Mouse (Mus musculus) kidney, adult 8-10 months (tissue): ENCODE measurements at regions not wholly inside any gene's neighbourhood (a gene's known extent, or its start where the extent isn't known, plus 50 kb on each side); places are given as distances from the start of the nearest gene placed in this dataset.

Source experiments
- DNase-seq, 2 experiments: peaks; one replicate each; pipeline ENCODE4 v3.0.0; 2022

DNA sequence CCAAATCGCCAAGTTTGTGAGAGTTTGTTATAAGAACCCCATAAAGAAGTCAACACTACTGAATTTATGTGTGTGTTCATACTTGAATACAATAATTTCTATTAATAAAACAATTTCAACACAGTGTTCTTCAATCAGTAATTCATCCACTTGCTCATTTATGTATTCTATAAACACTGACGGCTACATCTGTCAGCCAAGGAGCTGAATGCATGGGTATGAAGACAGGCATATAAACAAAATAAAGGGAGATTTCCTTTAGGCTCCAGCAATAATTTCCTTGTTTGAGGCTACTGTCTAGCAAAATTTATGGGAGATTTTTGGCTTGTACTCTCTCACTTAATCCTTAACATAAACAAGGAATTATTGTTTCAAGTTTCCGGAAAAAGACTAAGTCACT lies 502.9 kb downstream of the Nedd1 start:
- no peak for DNase-seq

DNA sequence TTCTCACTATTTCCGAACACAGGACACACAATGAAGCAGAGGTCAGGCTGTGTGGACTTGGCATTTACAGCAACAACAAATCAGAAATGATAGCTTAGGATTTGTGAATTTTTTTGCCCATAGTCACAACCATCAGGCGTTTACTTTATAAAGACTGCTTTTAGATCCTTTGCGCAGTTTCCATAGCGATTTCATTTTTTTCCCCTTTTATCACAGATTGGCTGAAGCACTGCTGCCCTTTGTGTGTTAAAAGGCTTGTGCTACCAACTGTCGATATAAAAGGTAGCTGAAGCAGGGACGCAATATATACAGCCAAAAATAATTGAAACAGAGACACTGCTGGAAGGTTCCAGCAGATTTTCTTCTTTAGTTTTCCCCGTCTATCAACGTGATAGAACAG lies 551.4 kb downstream of the Nedd1 start:
- DNase-seq = no peak

DNA sequence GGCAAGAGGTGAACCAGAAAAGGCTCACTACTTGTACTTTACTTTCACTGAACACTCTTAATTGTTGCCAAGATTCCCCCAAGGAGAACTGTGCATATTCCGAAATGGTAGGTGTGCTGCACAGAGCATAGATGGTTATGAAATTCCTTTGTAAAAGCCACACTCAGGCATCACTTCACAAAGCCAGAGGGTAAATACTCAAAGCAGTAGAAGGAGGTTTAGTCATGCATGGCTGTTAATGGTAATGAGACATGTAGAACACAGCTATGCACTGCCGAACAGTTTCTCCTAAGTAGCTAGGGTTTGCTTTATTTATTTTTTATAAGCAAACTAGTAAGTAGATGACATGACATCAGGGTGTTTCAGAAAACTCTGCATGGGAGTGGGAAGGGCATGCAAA lies 556.2 kb downstream of the Nedd1 start:
- DNase-seq = no peak

DNA sequence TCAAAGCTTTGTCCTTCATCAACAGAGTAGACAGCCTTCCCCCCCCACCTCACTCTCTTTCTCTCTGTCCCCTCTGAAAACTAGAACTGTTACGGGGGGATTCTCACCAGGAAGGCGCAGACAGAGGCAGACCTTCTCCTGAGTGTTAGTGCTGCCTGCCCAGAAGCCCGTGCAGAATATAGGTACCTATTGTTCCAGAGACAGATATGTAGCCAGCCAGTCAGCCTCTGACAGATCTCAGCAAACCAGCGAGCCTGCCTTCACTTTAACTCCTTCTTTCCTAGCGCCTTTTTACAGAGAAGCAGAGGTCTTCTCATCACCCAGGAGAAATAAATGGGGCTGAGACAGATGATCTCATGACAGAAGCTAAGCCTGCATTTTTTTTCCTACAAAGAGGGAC lies 557.2 kb downstream of the Nedd1 start:
- DNase-seq = no peak

DNA sequence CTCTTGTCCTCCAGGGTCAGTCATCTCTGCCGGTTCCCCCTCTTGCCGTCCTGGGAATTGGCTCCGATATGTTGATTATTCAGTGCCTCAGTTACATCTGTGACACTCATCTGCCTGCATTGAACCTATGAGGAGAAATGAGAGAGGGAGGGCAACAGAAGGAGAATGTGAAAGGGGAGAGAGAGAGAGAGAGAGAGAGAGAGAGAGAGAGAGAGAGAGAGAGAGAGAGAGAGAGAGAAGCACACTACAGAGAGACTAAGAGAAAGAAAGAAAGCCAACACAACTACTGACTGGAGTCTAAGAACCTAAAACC lies 557.6 kb downstream of the Nedd1 start:
- DNase-seq = no peak

DNA sequence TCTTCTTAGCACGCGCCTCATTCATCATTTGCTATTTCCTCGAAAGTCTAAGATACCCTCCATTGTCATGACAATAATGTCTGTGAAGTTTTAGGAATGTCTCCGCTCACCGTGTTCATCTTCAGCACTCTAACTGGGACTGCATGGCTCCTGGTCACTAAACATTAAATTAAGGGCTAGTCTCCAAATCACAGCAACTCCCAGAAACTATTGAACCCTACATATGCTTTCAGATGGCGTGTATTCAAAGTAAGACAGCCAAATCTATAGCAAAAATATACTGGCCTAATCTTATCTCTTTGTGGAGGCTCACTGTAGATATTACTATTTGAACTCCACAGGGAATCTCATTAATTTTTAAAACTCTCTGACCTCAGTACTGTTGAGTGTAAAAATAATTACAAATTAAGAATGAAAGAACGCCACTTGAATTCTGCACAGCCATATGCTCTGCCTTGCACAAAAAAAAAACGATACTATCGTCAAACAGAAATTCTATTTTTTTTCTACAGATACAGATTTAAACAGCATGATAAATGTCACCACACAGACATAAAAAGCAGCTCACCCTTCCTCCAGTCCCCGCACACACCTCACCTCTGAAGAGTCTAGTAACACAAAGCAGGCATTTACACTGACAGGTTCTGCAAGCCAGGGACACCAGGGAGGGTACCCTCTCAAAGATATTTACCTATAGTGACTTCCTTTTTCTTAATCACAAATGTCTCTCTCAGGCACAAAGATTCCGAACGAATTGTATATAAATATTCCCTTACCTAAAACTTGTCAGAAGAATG lies 558.2 kb downstream of the Nedd1 start:
- no peak for DNase-seq

DNA sequence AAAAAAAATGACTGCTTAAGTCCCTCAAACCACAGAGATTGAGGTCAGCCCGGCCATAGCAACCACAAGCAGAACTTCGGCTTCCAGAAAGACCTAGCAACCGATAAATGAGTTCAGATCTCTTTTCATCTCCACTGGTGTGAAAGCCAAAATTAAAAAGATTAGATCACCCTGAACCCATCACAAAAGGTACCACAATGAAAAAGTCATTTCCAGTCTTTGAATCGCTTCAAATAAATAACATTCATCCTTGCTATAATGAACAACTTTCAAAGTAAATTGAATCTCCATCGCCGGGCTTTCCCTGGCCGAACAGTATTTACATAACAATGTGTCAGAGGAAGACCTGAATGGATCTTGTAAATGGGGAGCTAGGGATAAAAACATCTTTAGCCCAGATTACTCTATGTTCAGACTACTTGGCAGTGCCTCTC lies 559.1 kb downstream of the Nedd1 start:
- DNase-seq = no peak

DNA sequence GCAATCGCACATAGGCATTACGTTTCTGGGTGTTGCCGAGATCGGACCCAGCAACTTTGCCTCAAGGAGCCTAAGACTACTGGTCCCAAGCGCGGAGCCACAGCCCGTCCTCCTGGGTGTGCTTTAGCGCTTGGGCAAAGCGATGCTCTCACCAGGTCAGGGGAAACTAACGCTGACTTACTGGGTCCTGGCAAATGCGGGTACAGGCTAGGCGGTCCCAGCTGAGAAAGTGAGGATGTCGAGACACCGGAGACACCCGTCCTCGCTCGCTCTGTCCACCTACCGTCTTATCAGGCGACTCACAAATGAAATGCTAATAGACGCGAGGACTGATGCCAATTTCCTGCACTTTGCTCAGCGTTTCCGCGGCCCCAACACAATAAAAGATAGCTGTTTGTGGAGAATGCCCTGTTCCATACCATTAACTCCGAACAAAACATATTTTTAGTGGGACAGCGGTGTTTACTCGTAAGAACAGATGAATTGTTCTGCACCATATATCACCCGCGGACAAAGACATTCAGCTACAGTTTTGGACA lies 559.7 kb downstream of the Nedd1 start:
- no peak for DNase-seq

DNA sequence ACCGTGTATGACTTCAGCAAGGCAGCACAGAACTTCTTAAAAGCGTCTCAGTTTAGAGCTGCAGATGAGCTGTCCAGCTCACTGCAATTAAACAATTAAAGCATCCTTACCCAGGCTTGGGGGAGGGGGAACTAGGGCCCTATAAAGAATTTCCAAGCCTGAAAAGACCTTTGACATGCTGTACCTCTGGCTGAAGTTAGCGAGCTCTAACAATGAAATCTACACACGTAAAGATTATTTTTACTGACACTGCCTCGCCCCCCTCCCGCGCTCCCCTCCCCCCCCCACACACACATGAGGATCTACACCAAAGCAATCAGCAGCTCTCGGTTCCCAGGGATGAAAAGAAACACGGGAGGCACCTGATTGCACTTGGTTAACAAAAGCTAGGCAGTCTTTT lies 560.7 kb downstream of the Nedd1 start:
- DNase-seq = no peak

DNA sequence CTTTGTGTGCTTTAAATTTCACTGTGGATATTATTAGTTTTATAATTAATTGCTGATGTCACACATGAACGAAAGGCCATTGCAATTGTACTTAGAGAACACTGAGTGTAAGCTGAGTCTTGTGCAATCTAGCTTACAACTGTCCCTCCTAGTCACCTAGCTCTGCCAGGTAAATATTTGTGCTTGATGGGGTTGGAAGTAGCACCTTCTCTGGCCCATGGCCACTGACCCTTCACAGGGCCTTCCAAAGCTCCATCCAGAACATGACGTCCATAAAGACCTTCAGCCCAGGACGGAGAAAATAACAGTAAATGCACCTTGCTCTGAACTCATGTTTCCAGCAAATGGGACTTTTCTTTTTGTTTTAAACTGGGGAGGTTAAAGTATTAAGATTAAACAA lies 576.0 kb downstream of the Nedd1 start:
- no peak for DNase-seq

DNA sequence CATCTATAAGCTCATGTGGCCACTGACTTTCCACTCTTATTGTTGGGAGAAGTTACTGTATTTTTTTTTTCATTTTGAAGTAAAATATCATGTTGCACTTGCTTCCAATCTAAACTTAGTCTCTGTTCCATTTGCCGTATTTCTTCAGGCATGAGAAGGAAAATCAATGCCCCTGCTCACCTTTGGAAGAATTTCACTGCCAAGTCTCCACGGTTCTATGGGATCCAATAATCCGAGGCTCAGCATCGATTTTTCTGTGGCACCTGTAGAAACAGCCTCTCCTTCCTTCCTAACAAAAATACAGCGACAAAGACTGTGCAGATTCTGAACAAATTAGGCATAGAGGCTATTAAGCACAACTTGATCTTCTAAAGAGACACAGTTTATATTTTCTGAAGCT lies 586.7 kb downstream of the Nedd1 start:
- DNase-seq = no peak

DNA sequence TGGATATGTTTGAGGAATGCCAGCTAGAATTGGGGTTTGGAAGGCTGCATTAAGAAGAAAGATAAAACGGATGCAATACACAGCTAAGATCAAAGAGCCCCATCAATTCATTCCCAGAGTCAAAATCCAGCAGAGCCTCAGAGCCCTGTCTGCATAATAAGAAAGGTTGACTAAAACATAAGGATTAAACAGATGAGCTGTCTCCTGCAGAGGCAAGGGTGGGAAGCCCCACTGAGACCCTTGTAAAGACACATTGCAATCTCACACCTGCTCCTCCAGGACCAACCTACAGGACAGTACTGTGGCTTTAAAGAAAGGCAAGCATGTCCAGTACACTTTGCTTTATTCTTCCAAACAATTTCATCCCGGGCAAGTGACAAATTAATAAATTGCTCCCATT lies 609.4 kb downstream of the Nedd1 start:
- no peak for DNase-seq

DNA sequence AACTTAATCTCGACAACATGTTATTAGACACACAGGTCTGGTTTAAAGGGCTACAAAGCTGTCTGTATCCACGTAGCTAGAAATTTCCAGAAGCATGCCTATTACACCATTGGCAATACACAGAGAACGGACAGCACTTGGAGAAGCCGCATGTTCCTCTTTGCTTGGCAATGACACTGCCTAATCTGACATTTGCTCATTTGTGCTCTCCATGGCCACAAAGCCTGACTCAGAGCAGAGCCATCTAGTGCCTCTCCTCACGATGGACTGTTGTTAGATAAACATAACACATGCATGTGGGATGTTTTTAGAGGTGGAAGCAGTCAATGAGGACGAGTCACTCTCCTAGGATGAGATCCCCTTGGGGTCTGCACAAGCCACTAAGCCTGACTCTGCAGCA lies 615.9 kb downstream of the Nedd1 start:
- DNase-seq = no peak

DNA sequence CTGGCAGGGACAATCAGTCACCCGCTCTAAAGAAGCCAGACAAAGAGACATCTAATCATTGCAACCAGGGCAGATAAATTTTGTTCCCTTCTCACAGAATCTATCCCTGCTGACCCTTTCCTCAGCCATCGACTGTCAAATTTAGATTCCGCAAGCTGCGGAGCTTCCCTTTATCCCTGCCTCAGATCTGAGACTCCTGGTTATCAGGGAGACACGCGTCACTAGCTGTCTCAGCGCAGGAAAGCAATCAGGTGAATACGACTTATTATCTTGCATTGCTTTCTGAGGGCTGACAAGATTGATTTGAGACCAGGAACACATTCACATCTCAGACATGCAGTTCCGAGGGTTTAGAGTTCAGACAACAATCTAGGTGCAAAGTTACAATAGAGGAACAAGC lies 618.3 kb downstream of the Nedd1 start:
- no peak for DNase-seq

DNA sequence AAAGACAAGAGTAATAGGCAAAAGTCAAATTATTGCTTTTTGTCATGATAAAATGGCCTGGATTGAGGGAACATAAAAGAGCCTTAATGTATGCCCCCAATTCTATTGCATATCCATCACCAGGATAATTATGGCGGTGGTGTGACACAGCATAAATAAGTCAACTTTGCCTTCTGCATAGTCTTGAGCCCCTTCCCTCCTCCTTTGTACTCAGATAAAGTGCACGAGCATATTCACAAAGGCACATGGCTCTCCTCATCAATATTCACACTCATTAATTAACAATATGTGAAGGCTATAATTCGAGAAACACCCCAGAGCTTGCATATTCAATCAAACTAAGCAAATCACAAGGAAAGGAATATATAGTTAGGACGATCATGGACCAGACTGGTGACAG lies 619.5 kb downstream of the Nedd1 start:
- no peak for DNase-seq

DNA sequence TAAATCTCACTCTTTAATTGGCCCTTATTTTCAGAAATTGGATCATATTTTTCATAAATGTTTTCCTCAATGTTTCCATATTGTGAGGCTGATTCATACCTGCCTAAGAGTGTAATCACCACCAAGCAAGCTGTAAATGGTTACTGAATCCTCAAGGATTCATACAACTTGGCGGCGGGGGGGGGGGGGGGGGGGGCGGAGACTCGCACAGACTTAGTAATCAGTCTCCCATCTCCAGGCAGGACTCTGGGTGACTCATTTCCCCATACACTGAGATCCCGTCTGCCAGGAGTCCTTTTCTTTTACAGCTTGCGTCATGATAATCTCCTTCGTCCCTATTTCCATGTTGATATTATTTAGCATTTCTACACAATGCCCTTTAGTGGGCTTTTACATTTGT lies 624.7 kb downstream of the Nedd1 start:
- DNase-seq = no peak

DNA sequence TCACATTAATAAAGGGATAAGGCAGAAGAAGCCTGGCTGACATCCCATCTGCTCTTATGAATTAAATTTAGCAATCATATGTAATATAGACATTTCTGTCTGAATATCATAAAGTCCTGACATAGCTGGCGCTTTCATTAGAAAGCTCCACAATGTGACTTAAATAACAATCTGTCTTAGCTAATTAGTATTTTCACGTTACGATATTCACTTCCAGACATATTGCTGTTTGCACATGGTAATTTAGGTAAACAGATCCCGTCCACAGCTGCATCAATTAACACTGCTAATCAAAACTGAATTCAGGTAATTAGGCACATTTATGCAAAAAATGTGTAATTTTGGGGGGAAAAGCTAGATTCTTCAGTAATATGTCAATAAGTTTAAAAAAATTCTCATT lies 625.1 kb downstream of the Nedd1 start:
- no peak for DNase-seq

DNA sequence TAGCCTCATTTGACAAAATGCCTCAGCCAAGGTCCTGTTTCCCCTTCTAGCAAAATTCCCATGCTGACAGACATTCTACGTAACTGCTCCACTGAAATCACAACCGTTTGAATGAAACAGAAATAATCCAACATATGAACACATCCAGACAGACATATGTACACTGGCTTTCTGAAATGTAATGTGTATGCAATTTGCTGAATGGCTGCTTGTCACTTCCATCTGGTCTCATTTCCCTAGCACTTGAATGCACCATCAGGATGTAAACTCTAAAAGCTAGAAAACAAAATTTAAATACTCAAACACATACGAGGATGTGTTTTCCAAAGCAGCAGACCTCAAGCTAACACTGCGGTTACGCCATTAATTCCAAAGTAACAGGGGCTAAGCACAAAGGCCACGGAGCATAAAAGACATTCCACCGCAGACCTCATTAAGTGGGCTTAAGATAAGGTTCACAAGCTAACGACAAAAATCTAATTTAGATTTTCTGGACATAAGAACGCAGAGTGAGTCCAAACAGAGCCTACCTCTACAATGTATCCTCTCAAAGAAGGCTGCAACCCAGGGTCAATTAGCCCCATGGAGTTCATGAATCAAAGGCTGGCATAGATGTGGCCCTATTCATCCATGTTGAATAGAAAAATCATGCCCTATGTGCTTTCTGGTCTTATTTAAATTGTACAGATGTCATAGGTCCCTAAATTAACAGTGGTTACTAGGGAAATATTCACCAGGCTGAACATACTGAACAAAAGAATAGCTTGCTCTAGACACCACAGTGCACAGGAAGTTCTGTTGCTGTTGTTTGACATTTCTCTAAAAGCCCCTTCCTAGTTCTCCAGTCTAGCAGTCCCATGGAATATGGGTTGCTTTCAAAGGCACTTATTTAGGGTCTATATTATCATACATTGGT lies 630.5 kb downstream of the Nedd1 start:
- DNase-seq = no peak

DNA sequence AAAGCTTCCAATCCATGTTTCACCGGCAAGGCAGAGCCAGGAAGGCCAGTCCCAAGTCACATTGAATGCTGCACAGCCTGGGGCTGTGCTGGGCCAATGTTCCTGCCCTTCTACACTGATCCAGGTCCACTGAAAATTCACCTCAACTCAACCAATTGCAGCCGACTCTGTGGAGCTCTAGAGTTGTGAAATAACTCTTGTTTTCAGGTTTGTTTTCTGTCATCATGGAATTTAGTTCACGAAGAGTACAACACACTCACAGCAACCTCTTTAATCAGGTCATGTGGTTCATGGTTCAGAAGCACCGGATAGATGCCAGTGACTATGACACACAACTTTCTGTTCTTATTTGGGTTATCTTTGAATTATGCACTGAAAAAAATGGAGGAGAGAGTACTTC lies 640.1 kb downstream of the Nedd1 start:
- DNase-seq = no peak

DNA sequence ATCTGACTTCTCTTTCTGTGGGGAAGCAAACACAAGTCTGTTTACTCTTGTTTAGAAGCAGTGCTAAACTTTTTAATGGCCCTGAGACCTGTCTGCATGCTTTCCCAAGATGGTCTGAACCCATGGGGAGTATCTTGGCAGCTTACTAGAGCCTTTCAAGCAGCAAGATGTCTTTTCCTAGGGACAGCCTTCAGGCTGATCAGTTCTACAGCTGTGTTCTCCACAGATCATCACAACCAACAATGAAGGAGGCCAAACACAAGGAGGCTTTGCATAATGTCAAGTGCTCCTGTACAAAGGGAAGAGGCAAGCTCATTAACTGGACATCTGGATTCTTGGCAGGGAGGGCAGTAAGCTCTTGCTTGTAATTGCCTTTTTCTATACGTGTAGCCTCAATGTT lies 641.0 kb downstream of the Nedd1 start:
- DNase-seq = no peak

DNA sequence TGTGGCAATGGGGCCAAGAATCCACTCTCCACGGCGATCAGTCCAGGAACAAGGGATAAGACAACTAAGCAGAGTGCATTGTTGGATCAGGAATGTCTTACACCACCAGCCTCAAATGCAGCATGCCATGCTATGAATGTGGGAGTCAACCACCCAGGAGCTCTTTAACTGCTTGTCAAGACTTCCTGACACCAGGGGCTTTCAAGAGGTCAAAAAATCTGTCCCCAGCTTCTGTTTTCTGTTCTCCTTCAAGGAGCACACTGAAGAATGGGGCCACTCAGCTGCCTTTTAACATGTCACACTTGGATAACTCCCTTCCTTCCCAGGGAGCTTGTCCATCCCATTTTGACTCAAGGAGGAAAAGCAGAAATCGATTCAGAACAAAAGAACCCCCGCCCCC lies 642.8 kb downstream of the Nedd1 start:
- DNase-seq = no peak

DNA sequence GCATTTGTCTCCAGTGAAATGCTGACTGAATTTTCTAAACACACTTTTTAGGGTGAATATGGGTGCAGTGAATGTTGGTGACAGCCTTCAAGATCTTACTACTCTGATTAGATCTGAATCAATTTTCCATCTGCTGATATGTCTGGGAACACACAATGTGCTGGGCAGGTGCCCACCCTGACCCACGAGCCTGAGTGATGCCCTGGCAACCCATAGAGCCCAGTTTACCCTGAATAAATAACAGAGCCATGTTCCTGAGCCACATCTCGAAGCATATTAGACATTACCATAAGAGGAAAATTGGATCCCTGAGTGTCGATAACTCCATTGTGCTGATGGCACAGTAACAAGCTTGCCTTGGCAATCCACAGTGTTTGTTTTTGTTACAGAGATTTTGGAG lies 644.9 kb downstream of the Nedd1 start:
- no peak for DNase-seq

DNA sequence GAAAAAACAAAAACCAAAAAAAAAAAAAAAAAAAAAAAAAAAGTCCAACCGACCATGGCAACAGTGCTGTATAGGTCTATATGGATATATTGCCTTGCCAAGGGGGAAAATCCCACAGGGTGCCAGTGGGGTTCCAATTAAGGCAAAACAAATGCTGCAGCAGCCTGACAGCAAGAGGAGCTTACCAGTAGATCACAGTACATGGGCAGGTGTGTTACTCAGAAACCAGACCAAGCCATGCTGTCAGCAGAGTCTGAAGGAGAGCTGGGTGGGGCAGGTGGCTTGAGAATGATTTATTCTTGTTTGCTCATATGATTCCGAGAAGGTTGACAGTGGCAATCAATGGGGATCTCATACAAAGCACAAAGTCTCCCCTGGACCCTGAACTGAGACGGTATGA lies 645.5 kb downstream of the Nedd1 start:
- no peak for DNase-seq

DNA sequence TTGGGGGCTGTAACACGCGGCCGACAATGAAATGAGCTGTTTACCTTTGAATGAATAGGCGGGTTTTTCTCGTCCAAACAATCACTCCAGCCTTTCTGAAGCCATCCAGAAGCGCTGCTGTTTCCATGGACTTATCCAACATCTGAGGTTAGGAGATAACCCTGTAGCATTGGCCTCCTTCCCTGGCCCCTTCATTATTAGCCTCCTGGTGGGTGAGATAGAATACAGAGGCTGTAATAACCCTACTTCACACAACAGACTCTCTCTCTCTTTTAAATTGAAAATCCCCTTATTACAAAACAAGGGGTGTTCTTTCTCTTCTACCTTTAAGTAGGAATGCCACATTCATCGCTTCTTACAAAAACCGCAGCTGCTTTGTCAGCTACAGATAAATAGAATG lies 646.8 kb downstream of the Nedd1 start:
- DNase-seq = no peak
